Mouse (Mus musculus): ENCODE data around the gene Casq1.

The Casq1 gene

DNA sequence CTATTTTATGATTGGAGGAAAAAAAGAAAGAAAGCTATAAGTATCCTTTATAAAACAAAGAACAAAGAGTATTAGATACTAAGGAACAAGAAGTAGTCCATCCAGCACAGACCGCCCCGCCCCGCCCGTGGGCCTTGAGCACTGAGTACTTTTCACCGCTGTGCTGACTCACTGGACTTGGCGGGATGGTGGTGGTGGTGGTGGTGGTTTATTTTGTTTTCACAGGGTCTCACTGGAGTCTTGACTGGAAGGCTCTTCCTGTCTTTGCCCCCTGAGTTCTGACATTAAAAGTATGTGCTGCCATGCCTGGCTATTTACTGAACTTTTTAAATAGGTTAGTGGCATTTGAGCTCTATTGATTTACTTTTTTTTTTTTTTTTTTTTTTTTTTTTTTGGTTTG lies 36.6 kb downstream of the Casq1 start:
- no peak for DNase-seq (ENCODE audit: low spot score in 2 of 2)

DNA sequence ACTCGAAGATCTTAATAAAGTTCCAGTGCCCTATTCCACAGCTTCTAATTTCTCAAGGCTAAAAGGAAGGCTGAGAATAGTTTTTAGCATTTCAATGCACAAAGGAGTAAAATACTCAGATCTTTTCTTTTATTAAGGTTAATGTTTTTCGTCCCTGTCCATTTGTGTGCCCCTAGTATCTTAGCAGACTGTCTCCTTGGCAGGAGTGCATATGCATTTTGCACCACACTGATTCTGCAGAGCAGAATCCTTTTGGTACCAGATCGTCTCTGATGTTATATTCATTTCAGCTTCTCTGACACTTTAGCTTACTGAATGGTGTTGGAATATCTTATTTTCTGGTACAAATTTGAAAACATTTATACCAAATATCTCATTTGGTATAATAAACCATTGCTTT lies 37.9 kb downstream of the Casq1 start:
- DNase-seq (ENCODE audit: low spot score in 2 of 2) = no peak

DNA sequence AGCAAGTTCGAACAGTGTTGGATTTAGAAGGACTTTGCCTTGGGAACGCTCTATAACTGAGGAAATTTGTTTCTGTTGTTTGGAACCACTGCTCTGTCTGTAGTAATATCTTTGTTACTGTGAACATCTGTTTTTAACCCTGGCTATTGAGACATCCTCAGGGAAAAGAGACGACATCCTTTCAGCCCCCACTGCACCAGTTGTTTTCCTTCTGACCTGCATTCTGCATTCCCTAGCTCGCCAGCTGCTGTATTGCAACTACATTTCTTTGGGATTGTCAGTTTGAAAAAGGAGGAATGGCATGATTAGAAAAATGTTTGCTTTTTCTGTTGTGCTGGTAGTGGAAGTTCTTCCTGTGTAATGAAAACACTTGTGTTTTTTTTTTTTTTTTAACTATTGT lies 38.8 kb downstream of the Casq1 start:
- DNase-seq (ENCODE audit: low spot score in 2 of 2) = no peak

DNA sequence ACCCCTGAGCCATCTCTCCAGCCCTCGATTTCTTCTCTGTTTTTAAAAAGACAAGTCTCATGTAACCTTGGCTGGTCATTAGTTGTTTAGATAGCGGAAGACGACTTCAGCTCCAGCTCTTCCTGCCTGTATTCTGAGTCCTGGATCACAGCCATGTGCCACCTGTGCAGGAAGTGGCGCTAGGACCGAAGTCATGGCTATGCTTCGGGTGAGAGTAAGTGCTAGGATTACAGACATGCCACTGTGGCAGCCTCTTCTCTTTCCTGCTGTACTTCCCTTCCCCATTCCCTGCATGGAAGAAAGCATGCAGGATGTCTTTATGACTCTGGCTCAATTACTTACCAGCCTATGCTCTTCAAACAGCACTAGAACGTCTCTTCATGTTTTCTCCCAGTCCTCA lies 40.6 kb downstream of the Casq1 start:
- DNase-seq (ENCODE audit: low spot score in 2 of 2) = no peak

DNA sequence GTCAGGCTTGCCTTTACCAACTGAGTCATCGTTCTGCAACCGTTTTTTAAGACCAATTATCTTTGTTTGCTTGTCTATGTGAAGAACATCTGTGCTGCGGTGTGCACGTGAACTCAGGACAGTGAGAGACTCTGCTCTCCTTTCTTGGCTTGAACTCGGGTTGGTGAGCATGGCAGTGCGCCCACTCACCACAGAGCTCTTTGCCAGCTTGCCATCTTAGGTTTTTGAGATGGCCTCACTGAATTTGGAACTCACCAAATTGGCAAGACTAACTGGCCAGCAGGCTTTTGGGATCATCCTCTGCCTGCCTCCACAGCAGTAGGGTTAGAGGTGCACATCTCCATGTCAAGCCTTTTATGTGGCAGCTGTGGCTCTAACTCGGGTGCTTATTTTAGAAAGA lies 41.9 kb downstream of the Casq1 start:
- DNase-seq (ENCODE audit: low spot score in 2 of 2) = no peak

DNA sequence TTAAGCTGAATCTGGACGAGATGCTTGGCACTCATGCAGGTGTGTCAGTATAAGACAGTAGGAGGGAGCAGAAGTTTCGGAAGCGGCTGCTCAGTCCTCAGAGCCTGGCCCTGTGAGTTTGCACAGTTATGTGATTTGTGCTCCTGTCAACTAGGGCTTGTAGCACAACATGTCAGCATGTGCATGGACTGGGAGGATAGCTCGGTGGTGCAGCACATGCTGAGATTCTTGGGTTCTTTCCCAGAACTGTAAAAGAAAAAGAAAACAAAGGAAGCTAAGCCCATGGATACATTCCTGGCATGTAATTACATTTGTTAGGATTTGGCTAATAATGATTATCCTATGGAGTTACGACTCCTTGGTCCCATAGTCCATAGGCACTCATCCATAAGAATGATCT lies 46.5 kb downstream of the Casq1 start:
- no peak for DNase-seq (ENCODE audit: low spot score in 2 of 2)

DNA sequence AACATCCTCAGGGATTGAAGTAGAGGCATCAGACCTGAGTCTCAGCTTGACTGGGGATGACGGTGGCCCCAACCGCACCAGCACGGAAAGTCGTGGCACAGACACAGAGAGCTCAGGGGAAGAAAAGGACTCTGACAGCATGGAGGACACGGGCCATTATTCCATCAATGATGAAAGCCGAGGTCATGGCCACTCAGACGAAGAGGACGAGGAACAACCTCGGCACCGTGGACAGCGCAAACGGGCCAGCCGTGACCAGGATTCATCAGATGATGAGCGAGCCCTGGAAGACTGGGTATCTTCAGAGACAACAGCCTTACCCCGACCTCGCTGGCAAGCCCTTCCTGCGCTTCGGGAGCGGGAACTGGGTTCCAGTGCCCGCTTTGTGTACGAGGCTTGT lies 47.3 kb downstream of the Casq1 start:
- DNase-seq (ENCODE audit: low spot score in 2 of 2) = no peak

DNA sequence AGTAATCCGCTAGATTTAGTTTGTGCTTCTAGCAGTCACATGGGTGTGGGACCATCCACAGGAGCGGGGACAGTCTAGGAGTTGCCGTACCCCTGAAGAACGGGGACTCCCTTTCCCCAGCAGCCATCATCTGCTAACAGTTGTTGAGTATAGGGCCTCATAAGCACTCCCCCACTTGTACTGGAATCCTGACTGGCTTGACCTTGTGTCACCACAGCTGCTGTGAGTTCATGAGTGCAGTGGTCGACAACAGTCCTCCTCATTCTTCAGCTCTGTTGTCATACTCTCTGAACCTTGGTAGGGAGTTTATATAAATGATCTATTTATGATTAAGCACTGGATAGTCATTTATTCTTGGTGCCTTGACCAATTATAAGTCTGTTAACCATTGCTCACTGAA lies 49.9 kb downstream of the Casq1 start:
- DNase-seq (ENCODE audit: low spot score in 2 of 2) = no peak

DNA sequence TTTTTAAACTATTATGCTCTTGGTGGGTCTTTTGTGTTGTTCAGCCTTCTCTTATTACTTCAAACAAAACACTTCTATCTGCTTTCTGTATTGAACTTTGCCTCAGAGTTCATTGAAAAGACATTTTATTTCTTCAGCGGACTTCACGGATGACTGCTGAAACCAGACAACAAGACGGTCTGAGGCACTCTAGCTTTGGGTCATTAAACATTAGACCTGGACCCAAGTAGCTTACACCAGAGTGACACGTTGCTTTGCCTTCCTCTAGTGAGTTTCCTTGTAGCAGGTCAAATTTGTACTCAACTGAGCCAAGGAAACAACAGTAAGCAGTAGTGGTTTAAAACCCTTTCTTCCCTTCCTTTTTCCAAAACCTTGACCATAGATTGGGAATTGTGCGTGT lies 51.8 kb downstream of the Casq1 start:
- no peak for DNase-seq (ENCODE audit: low spot score in 2 of 2)

DNA sequence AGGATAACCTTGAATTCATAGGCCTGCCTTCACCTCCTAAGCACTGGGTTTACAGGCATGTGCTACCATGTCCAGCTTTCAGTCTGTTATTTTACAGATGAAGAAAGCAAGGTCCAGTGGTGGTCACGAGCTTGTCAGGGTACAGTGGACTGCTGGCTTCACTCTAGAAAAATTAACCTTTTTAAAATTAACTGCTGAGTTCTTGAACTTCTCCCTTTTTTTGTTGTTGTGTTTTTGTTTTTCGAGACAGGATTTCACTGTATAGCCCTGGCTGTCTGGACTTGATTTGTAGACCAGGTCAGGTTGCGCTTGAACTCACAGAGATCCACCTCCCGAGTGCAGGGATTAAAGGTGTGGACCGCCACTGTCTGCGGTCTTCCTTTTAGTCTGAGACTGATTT lies 56.7 kb downstream of the Casq1 start:
- DNase-seq (ENCODE audit: low spot score in 2 of 2) = no peak

DNA sequence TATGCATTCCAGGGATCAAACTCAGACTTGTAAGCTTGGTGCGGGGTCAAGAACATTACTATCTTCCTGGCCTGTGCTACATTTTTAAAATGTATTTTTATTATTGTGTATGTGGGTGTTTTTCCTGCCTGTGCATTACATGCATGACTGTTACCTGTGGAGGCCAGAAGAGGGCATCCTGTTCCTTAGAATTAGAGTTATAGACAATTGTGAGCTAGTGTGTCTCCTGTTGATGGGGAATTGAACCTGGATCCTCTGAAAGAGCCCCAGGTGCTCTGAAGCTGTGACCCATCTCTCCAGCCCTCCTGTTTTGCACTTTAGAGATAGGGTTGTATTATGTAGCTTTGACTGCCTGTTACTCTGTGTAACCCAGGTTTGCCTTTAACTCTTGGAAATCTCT lies 57.7 kb downstream of the Casq1 start:
- peak in 1 of 2 experiments; percentile 66 for DNase-seq (ENCODE audit: low spot score in 2 of 2)

DNA sequence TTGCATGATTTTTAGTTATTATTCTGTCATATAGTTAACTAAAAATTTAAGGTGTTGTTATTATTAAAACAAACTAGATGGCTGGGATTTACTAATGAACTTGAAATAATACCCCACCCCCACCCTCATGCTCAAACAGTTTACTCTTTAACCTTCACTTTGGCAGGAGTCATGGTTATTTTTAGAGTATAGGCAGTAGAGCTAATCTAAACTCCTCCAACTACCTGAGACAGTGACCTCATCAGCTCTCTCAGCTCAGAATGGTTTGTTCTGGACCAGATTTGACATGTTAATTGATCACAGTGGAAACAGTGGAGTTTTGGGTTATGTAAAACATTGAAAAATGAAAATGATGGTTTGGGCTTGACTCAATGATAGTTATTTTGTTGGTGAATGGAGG lies 59.2 kb downstream of the Casq1 start:
- no peak for DNase-seq (ENCODE audit: low spot score in 2 of 2)

DNA sequence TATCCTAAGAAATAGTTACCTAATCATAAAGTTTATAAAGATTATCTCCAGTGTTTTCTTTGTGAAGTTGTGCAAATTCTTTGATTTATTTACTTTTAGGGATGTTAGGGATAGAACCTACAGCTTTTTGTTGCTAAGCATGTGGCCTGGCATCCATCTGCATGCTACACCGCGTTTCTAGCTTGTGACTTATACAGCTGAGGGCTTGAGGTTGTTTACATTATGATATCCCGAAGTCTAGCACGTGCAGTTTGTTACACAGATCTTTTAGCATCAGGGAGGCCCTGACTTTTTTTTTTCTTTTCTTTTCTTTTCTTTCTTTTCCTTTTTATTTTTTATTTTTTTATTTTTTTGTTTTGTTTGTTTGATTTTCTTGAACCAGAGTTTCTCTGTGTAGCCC lies 59.7 kb downstream of the Casq1 start:
- no peak for DNase-seq (ENCODE audit: low spot score in 2 of 2)

Data from left cerebral cortex, adult 9 months (tissue).